Mouse (Mus musculus) G1E (cell line): Measurements from ENCODE around the gene Dkk3.

Experiments
- CTCF ChIP-seq: IDR thresholded peaks from 2 replicates; pipeline ENCODE4 v1.5.1; 2012; ENCODE audit warnings: low read depth, low read length, inconsistent platforms, mixed read lengths
- POLR2AphosphoS5 ChIP-seq: IDR thresholded peaks from 2 replicates; pipeline ENCODE4 v1.6.1; 2012; ENCODE audit warnings: low read depth, low read length, inconsistent platforms; ENCODE audit not compliant: insufficient replicate concordance

GRCm38 (mm10) chr7:112108757-112109156 lies 50.1 kb downstream of the Dkk3 start:
- TF ChIP-seq POLR2AphosphoS5 = no peak
- TF ChIP-seq CTCF = no peak
